Mouse (Mus musculus): ENCODE measurements at regions not wholly inside any gene's neighbourhood (a gene's known extent, or its start where the extent isn't known, plus 50 kb on each side); places are given as distances from the start of the nearest gene placed in this dataset.

DNA sequence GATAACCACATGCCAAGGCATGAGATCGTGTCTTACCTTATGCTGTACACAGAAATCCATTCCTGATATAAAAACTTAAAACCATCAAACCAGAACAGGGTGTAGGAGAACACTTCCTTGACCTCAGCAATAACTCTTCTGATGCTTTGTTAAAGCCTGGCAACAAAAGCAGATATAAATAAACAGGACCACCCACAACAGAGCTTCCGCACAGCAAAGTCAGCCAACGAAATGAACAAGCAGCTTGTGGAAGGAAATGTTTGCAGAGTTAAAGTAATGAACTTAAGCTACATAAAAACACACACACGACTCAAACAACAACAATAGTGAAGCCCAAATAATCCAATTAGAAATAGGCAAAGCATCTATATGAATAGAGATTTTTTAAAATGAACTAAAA lies 54.8 kb upstream of the Bach2 start:
- no peak for DNase-seq (ENCODE audit: low spot score)

DNA sequence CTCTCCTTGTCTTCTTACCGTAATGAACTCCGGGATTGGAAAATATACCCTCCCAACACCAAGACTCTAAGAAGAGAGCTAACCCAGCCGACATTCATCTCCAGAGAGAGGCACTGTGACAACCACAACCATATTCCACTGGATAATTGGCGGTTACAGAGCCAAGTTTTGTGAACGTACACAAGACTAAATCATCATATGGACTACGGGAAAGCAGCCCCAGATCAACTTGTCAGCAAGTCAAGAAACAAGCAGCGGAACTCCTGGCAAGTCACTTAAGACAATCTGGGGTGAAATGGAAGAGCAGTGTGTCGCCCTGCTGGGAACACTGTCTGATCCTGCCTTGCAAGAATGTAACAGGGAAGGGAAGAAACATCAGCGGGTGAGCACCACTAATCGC lies 52.6 kb upstream of the Bach2 start:
- no peak for DNase-seq (ENCODE audit: low spot score)

DNA sequence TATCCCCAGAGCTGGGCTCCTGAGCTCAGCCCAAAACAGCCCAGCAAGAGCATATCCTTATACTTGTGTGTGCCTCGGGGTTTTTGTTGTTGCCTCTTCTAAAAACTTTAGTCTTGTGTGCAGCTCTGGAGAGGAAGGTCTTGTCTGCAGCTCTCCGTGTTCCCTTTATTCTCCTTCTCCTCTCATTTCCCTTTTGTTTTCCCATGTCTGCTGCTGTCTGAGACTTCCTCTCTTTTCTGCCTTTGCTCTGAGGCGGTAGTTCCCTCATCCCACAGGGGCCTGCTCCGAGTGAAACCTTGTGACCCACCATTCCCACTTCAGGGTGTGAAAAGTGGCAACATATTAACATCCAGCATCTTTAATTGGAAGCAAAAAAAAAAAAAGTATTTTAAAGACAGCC lies 51.5 kb upstream of the Bach2 start:
- no peak for DNase-seq (ENCODE audit: low spot score)

DNA sequence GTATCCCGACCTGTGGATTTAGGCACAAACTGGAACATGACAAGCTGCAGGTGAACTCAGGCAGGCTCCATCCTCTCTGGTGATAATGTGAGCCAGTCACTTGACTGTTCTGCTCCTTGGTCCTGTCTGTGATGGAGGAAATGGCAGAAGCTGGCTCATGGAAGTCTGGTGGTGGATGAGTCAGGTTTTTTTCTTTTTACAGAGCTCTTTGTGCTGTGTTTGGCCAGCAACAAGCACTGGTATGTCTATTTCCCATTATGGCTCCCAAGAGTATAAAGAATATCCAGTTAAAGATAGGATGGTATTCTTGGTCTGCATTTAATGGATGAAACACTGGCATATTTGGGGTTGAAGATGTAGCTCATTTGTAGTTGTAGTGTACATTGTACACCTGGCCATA lies 50.5 kb upstream of the Bach2 start:
- DNase-seq (ENCODE audit: low spot score) = no peak

DNA sequence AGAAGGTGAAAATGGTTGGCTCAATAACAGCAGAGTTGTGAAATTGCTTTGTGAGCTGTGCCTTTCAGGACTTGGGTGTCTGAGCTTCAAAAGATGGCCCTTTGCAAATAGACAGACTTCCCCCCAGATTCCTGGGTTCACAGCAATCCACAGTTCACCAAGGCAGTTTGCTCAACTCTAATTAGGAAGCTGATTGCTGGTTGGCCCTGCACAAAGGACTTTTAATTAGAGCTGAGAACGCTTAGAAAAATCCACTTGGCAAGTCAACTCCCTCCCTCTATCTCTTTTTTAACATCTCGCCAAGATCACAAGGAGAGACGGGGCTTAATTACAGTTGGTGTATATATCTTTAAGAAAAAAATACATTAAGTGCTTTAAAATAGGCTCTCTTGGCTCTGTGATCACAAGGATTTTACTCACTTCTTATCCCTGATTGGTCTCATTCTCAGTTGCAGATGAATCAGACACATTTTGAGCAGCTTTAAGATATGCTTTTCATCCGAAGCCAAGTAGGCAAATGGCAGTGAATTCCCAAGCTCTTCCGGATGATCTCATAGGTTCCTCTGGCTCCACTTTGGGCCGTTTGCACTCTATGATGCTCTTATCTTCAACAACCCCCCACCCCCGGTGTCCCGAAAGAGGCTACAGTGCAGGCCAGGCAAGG lies 49.7 kb upstream of the Bach2 start:
- DNase-seq (ENCODE audit: low spot score) = no peak

All from yolk sac, embryonic 10.5 days (tissue).